Mouse (Mus musculus) lung, postnatal 0 days (tissue): Measurements from ENCODE around the gene Pcid2.

Source experiments
- CTCF ChIP-seq: IDR thresholded peaks from 2 replicates; pipeline ENCODE4 v1.5.1; 2016; ENCODE audit warnings: antibody characterized with exemption, mild to moderate bottlenecking
- EP300 ChIP-seq: IDR thresholded peaks from 2 replicates; pipeline ENCODE4 v1.6.1; 2016; ENCODE audit warnings: antibody characterized with exemption, mild to moderate bottlenecking, control low read depth

DNA sequence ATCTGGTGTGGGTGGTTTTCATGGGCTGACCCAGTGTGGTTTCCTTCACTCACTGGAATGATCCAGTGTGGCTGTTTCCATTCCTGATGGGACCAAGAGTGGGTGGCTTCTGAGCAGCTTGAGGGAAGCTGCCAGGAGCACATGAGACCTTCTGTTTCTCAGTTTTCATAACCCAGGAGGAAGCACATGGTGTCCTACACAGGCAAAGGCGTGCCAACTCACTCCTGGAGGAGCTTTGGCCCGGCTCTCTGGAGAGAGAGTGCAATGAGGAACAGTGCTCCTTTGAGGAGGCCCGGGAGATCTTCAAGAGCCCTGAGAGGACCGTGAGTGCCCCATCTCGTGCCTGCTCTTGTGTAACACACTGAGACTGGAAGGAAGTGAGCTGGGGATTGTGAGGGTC lies 76.8 kb downstream of the Pcid2 start:
- TF ChIP-seq CTCF, result no peak
- peak; percentile 79 for TF ChIP-seq EP300
